Mouse (Mus musculus): Measurements from ENCODE around the gene Slc22a13. TPM values are rescaled to one million over a fixed set of nuclear protein-coding genes. Genes with fewer than 3 reads are reported as not detected.

Slc22a13 gene
- polyA plus RNA-seq, 1 experiment: not detected

DNA sequence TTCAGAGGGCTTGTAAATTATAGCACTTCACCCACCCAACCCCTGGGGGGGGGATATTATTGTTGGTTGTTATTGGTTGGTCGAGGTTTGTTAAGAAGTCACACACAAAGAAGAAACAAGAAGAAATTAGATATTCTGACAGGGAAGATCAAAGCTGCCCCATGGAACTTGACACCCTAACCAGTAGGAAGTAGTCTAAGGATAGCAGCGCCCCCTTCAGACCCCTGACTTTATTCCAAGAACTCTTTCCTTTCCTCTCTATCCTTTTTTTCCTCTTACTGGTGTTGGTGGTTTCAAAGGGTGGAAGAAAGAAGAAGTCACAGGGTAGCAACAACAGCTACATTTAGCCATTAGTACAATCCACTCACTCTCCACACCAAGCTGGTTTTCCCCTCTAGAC, 45.3 kb upstream of the Slc22a13 start:
- H3K79me2 ChIP-seq (ENCODE audit: control insufficient read depth, insufficient read depth): no peaks in the 10 kb centered on the region
- TF ChIP-seq REST (IDR thresholded peaks at IDR 0.05; ENCODE audit: insufficient read depth, insufficient read length) (no peak), USF1 (IDR thresholded peaks at IDR 0.05; ENCODE audit: low read depth) (no peak), E2F4 (IDR thresholded peaks at IDR 0.05; ENCODE audit: insufficient read depth) (no peak), TCF12 (IDR thresholded peaks at IDR 0.05; ENCODE audit: insufficient read depth, poor library complexity, severe bottlenecking) (no peak), CEBPB (IDR thresholded peaks at IDR 0.05; ENCODE audit: insufficient read depth, poor library complexity, severe bottlenecking) (no peak), MYOD1 (IDR thresholded peaks at IDR 0.05; ENCODE audit: control insufficient read depth in 1 of 3, insufficient read length in 2 of 3, low read depth in 2 of 3) (no peak), MYOG (IDR thresholded peaks at IDR 0.05; ENCODE audit: control insufficient read depth in 1 of 3, insufficient read depth in 1 of 3, insufficient read length in 2 of 3, low read depth in 2 of 3) (no peak), MAX (IDR thresholded peaks at IDR 0.05; ENCODE audit: low read depth) (no peak), POLR2AphosphoS2 (IDR thresholded peaks at IDR 0.05; ENCODE audit: insufficient read length, low read depth) (no peak), POLR2A (IDR thresholded peaks at IDR 0.05; ENCODE audit: insufficient read length, low read depth) (no peak), TCF3 (IDR thresholded peaks at IDR 0.05; ENCODE audit: insufficient read length, low read depth) (no peak), SRF (IDR thresholded peaks at IDR 0.05; ENCODE audit: control insufficient read depth, insufficient read length, low read depth) (no peak)
- no peak overlapping the region for H3K4me2 ChIP-seq (ENCODE audit: low read depth)
- no peak overlapping the region for H3ac ChIP-seq (ENCODE audit: control insufficient read depth, insufficient read length)
- peaks cover 51% of the 10 kb centered on the region for H3K36me3 ChIP-seq (ENCODE audit: control insufficient read depth, insufficient read depth)
- H3K27me3 ChIP-seq (ENCODE audit: control insufficient read depth, insufficient read depth, insufficient read length): no peaks in the 10 kb centered on the region
- H3K4me3 ChIP-seq: no peak overlapping the region

DNA sequence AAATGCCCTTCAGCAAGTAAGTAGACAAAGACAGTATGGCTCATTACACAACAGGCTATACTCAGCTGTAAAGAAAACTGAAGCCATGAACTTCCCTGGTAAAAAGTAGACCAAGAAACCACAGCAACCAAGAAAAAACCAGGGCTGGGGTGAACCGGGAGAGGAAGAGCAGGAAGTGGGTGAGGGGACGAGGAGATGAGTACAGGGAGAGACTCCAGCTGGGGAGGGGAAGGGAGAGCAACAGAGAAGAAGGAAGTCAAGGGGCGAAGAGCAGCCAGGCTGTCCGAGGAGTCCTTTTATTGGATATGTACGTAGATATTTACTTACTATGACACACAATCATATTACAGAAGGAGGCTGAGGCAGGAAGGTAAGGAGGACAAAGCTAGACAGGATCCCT, 39.1 kb upstream of the Slc22a13 start:
- TF ChIP-seq MAX (IDR thresholded peaks at IDR 0.05; ENCODE audit: low read depth) (no peak), TCF12 (IDR thresholded peaks at IDR 0.05; ENCODE audit: insufficient read depth, poor library complexity, severe bottlenecking) (no peak), MYOG (IDR thresholded peaks at IDR 0.05; ENCODE audit: control insufficient read depth in 1 of 3, insufficient read depth in 1 of 3, insufficient read length in 2 of 3, low read depth in 2 of 3) (no peak), REST (IDR thresholded peaks at IDR 0.05; ENCODE audit: insufficient read depth, insufficient read length) (no peak), MYOD1 (IDR thresholded peaks at IDR 0.05; ENCODE audit: control insufficient read depth in 1 of 3, insufficient read length in 2 of 3, low read depth in 2 of 3) (no peak), POLR2AphosphoS2 (IDR thresholded peaks at IDR 0.05; ENCODE audit: insufficient read length, low read depth) (no peak), CEBPB (IDR thresholded peaks at IDR 0.05; ENCODE audit: insufficient read depth, poor library complexity, severe bottlenecking) (no peak), SRF (IDR thresholded peaks at IDR 0.05; ENCODE audit: control insufficient read depth, insufficient read length, low read depth) (no peak), E2F4 (IDR thresholded peaks at IDR 0.05; ENCODE audit: insufficient read depth) (no peak), USF1 (IDR thresholded peaks at IDR 0.05; ENCODE audit: low read depth) (no peak)
- Histone ChIP-seq H3K36me3 (ENCODE audit: control insufficient read depth, insufficient read depth) (peaks cover 46% of the 10 kb centered on the region), H3K4me2 (ENCODE audit: low read depth) (no peak overlapping the region), H3K27me3 (ENCODE audit: control insufficient read depth, insufficient read depth, insufficient read length) (no peaks in the 10 kb centered on the region), H3K79me2 (ENCODE audit: control insufficient read depth, insufficient read depth) (no peaks in the 10 kb centered on the region), H3K4me3 (no peak overlapping the region), H3ac (ENCODE audit: control insufficient read depth, insufficient read length) (no peak overlapping the region)

DNA sequence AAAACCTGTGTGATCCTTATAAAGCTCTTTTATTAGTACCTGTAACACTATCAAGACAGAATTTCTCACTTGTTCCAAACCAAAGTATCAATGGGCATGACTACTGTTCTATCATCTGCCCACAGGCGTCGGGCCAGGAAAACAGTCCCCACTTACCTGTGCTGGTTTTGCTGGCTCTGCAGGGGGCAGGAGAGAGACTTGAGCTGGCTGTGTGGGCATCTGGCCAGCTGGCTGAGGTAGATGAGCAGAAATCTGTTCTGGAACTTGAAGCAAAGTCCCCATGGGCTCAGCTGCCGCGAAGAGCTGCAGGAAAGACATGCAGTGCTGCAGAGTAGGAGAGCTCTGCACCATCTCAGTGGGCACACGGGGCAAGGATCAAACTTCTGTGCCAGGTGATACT, 37.9 kb upstream of the Slc22a13 start:
- no peak for TF ChIP-seq REST (IDR thresholded peaks at IDR 0.05; ENCODE audit: insufficient read depth, insufficient read length)
- no peak for TF ChIP-seq TCF12 (IDR thresholded peaks at IDR 0.05; ENCODE audit: insufficient read depth, poor library complexity, severe bottlenecking)
- no peak for TF ChIP-seq POLR2AphosphoS2 (IDR thresholded peaks at IDR 0.05; ENCODE audit: insufficient read length, low read depth)
- no peak for TF ChIP-seq E2F4 (IDR thresholded peaks at IDR 0.05; ENCODE audit: insufficient read depth)
- no peak for TF ChIP-seq MYOG (IDR thresholded peaks at IDR 0.05; ENCODE audit: control insufficient read depth in 1 of 3, insufficient read depth in 1 of 3, insufficient read length in 2 of 3, low read depth in 2 of 3)
- Histone ChIP-seq H3K4me3 (no peak overlapping the region), H3K36me3 (ENCODE audit: control insufficient read depth, insufficient read depth) (peaks cover 43% of the 10 kb centered on the region), H3K4me2 (ENCODE audit: low read depth) (no peak overlapping the region), H3ac (ENCODE audit: control insufficient read depth, insufficient read length) (no peak overlapping the region), H3K79me2 (ENCODE audit: control insufficient read depth, insufficient read depth) (no peaks in the 10 kb centered on the region), H3K27me3 (ENCODE audit: control insufficient read depth, insufficient read depth, insufficient read length) (no peaks in the 10 kb centered on the region)

DNA sequence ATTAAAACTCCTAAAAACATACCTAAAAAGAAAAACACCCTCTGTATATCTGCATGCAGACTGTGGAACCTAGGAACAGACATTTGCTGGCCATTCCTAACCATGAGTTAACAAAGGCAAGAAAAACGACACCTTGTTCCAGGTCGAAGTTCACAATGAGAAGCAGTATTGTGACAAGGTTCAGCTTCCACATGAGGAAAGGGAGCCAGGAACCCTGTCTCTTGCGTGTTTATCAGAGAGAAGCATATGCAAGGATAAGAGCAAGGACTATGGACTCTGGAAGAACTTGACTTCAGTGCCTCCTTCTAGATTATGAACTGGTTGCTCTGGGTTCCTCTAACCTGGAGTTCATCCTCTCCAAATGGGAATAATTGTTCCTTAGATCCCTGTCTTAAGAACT, 35.1 kb upstream of the Slc22a13 start:
- H3K4me3 ChIP-seq: no peak overlapping the region
- peaks cover 20% of the 10 kb centered on the region for H3K36me3 ChIP-seq (ENCODE audit: control insufficient read depth, insufficient read depth)
- H3K27me3 ChIP-seq (ENCODE audit: control insufficient read depth, insufficient read depth, insufficient read length): no peaks in the 10 kb centered on the region
- no peak overlapping the region for H3K4me2 ChIP-seq (ENCODE audit: low read depth)
- no peak overlapping the region for H3ac ChIP-seq (ENCODE audit: control insufficient read depth, insufficient read length)
- no peaks in the 10 kb centered on the region for H3K79me2 ChIP-seq (ENCODE audit: control insufficient read depth, insufficient read depth)
- TF ChIP-seq CEBPB (IDR thresholded peaks at IDR 0.05; ENCODE audit: insufficient read depth, poor library complexity, severe bottlenecking): no peak
- no peak for TF ChIP-seq MYOD1 (IDR thresholded peaks at IDR 0.05; ENCODE audit: control insufficient read depth in 1 of 3, insufficient read length in 2 of 3, low read depth in 2 of 3)
- no peak for TF ChIP-seq E2F4 (IDR thresholded peaks at IDR 0.05; ENCODE audit: insufficient read depth)
- no peak for TF ChIP-seq MYOG (IDR thresholded peaks at IDR 0.05; ENCODE audit: control insufficient read depth in 1 of 3, insufficient read depth in 1 of 3, insufficient read length in 2 of 3, low read depth in 2 of 3)
- TF ChIP-seq POLR2A (IDR thresholded peaks at IDR 0.05; ENCODE audit: insufficient read length, low read depth): no peak
- no peak for TF ChIP-seq MAX (IDR thresholded peaks at IDR 0.05; ENCODE audit: low read depth)
- TF ChIP-seq SRF (IDR thresholded peaks at IDR 0.05; ENCODE audit: control insufficient read depth, insufficient read length, low read depth): no peak
- TF ChIP-seq TCF3 (IDR thresholded peaks at IDR 0.05; ENCODE audit: insufficient read length, low read depth): no peak
- TF ChIP-seq POLR2AphosphoS2 (IDR thresholded peaks at IDR 0.05; ENCODE audit: insufficient read length, low read depth): no peak
- no peak for TF ChIP-seq TCF12 (IDR thresholded peaks at IDR 0.05; ENCODE audit: insufficient read depth, poor library complexity, severe bottlenecking)
- TF ChIP-seq USF1 (IDR thresholded peaks at IDR 0.05; ENCODE audit: low read depth): no peak

All from myocyte (in vitro differentiated cells).